Mouse (Mus musculus): ENCODE data around the gene Gstp1.

GRCm38 (mm10) chr19:3998335-3998734 is 39.5 kb downstream of the Gstp1 start:
- no peak for TF ChIP-seq CTCF (IDR thresholded peaks at IDR 0.05; ENCODE audit: control insufficient read depth, insufficient read depth, insufficient replicate concordance, low read depth, low read length)
- no peak for TF ChIP-seq POLR2A (IDR thresholded peaks at IDR 0.05; ENCODE audit: control insufficient read depth, low read depth, low read length)
